Mouse (Mus musculus) liver, embryonic 13.5 days (tissue): ENCODE results near the gene Ovol1. TPM values are rescaled to one million over a fixed set of nuclear protein-coding genes. Genes with fewer than 3 reads are reported as not detected.
A peak's percentile ranks its signal among the peaks of the same experiment; 100 is the strongest.

Experiments
- ATAC-seq: fragments of 200-750 bp; cut with Nextera tagmentation; 2 replicates; pipeline ENCODE4 v1.8.0; 2017; ENCODE audit warnings: low read depth, mild to moderate bottlenecking, moderate number of reproducible peaks, moderate library complexity
- DNase-seq: peaks from one replicate; pipeline ENCODE4 v3.0.0; 2022
- H3K27ac ChIP-seq: fragments of 300-500 bp; sonication (generic); 2 replicates; pipeline ENCODE4 v1.5.1; 2015; ENCODE audit warnings: moderate library complexity, mild to moderate bottlenecking, inconsistent platforms
- H3K27me3 ChIP-seq: fragments of 300-500 bp; sonication (generic); 2 replicates; pipeline ENCODE4 v1.6.1; 2015; ENCODE audit warnings: mild to moderate bottlenecking, inconsistent platforms
- H3K36me3 ChIP-seq: fragments of 300-500 bp; sonication (generic); 2 replicates; pipeline ENCODE4 v1.6.1; 2015; ENCODE audit warnings: mild to moderate bottlenecking, inconsistent platforms
- H3K4me1 ChIP-seq: fragments of 300-500 bp; sonication (generic); replicated peaks from 2 replicates; pipeline ENCODE4 v1.6.1; 2015; ENCODE audit warnings: inconsistent platforms
- H3K4me2 ChIP-seq: fragments of 300-500 bp; sonication (generic); 2 replicates; pipeline ENCODE4 v1.6.1; 2015; ENCODE audit warnings: inconsistent platforms, mild to moderate bottlenecking, moderate library complexity
- H3K4me3 ChIP-seq: fragments of 300-500 bp; sonication (generic); replicated peaks from 2 replicates; pipeline ENCODE4 v1.5.1; 2015; ENCODE audit warnings: mild to moderate bottlenecking, inconsistent platforms
- H3K9ac ChIP-seq: fragments of 300-500 bp; sonication (generic); 2 replicates; pipeline ENCODE4 v1.6.1; 2015; ENCODE audit warnings: mild to moderate bottlenecking, inconsistent platforms
- H3K9me3 ChIP-seq: fragments of 300-500 bp; sonication (generic); replicated peaks from 2 replicates; pipeline ENCODE4 v1.6.1; 2016; ENCODE audit warnings: inconsistent platforms
- WGBS: fragments of 180-500 bp; shearing (Covaris S2); methylation state at CpG from one replicate; pipeline ENCODE4 v1.1.7; 2015; ENCODE audit not compliant: insufficient replicate concordance; 5-methylcytosine and 5-hydroxymethylcytosine counted together
- polyA plus RNA-seq: library from polyadenylated mRNA; unstranded; fragments of >200 nt; fragmentation: Nextera tagmentation; extraction: Ambion mirVana; gene quantifications from 2 replicates; pipeline ENCODE4 v1.2.1, GENCODE M21; 2015

The Ovol1 gene
- polyA plus RNA-seq, 1 experiment from 2014 or later, result 0.09 TPM

- Histone ChIP-seq H3K4me1 (no peaks in the 10 kb centered on the region), H3K36me3 (no peaks in the 10 kb centered on the region), H3K4me2 (no peak overlapping the region), H3K27ac (no peak overlapping the region), H3K9me3 (no peaks in the 10 kb centered on the region), H3K9ac (no peak overlapping the region), H3K27me3 (peaks cover 49% of the 10 kb centered on the region), H3K4me3 (no peak overlapping the region)
- 69% methylated on average over 8 of the region's 8 CpGs for WGBS
- DNase-seq (no peak), ATAC-seq (no peak)
Measured at GRCm38 (mm10) chr19:5553802-5554201, 6.6 kb downstream of the Ovol1 start.

GRCm38 (mm10) chr19:5547471-5548056 lies 12.9 kb downstream of the Ovol1 start:
- no peak overlapping the region for H3K27ac ChIP-seq
- ATAC-seq, result no peak
- H3K4me3 ChIP-seq, result no peak overlapping the region
- H3K4me2 ChIP-seq, result no peak overlapping the region
- DNase-seq, result no peak
- 62% methylated on average over 4 of the region's 4 CpGs for WGBS
- no peaks in the 10 kb centered on the region for H3K36me3 ChIP-seq
- no peaks in the 10 kb centered on the region for H3K4me1 ChIP-seq
- H3K9me3 ChIP-seq, result no peaks in the 10 kb centered on the region
- no peak overlapping the region for H3K9ac ChIP-seq
- H3K27me3 ChIP-seq, result 0 out of 2 replicates have a peak, but pooled peaks cover 5% of the 10 kb centered on the region

- Histone ChIP-seq H3K27ac (no peak overlapping the region), H3K27me3 (0 out of 2 replicates have a peak, but pooled peaks cover 3% of the 10 kb centered on the region), H3K9me3 (no peaks in the 10 kb centered on the region), H3K4me1 (no peaks in the 10 kb centered on the region), H3K4me2 (no peak overlapping the region), H3K9ac (no peak overlapping the region), H3K36me3 (no peaks in the 10 kb centered on the region), H3K4me3 (no peak overlapping the region)
- WGBS, result 61% methylated on average over 11 of the region's 11 CpGs
- DNase-seq, result no peak
- no peak for ATAC-seq
Measured at GRCm38 (mm10) chr19:5544031-5544430, 16.4 kb downstream of the Ovol1 start.

- no peak overlapping the region for H3K4me2 ChIP-seq
- no peak for DNase-seq
- no peak for ATAC-seq
- 0 out of 2 replicates have a peak, but pooled peaks cover 3% of the 10 kb centered on the region for H3K27me3 ChIP-seq
- no peak overlapping the region for H3K9ac ChIP-seq
- H3K4me3 ChIP-seq, result no peak overlapping the region
- H3K9me3 ChIP-seq, result no peaks in the 10 kb centered on the region
- 68% methylated on average over 9 of the region's 9 CpGs for WGBS
- H3K27ac ChIP-seq, result no peak overlapping the region
- no peaks in the 10 kb centered on the region for H3K36me3 ChIP-seq
- H3K4me1 ChIP-seq, result no peaks in the 10 kb centered on the region
Measured at GRCm38 (mm10) chr19:5543362-5543761, 17.1 kb downstream of the Ovol1 start.

GRCm38 (mm10) chr19:5538786-5539185 lies 21.7 kb downstream of the Ovol1 start:
- no peaks in the 10 kb centered on the region for H3K36me3 ChIP-seq
- 75% methylated on average over 8 of the region's 8 CpGs for WGBS
- H3K4me3 ChIP-seq, result no peak overlapping the region
- H3K27me3 ChIP-seq, result no peaks in the 10 kb centered on the region
- no peak overlapping the region for H3K27ac ChIP-seq
- H3K4me2 ChIP-seq, result no peak overlapping the region
- DNase-seq (no peak), ATAC-seq (no peak)
- H3K4me1 ChIP-seq, result no peaks in the 10 kb centered on the region
- no peaks in the 10 kb centered on the region for H3K9me3 ChIP-seq
- H3K9ac ChIP-seq, result no peak overlapping the region

GRCm38 (mm10) chr19:5532520-5532919 lies 27.9 kb downstream of the Ovol1 start:
- peaks cover 12% of the 10 kb centered on the region; the same call in 1 of the 2 replicates for H3K27me3 ChIP-seq
- no peaks in the 10 kb centered on the region for H3K9me3 ChIP-seq
- H3K4me3 ChIP-seq, result no peak overlapping the region
- DNase-seq (no peak), ATAC-seq (no peak)
- H3K27ac ChIP-seq, result no peak overlapping the region
- peaks cover 7% of the 10 kb centered on the region for H3K4me1 ChIP-seq
- H3K4me2 ChIP-seq, result no peak overlapping the region
- WGBS, result 52% methylated on average over 8 of the region's 8 CpGs
- H3K9ac ChIP-seq, result no peak overlapping the region
- no peaks in the 10 kb centered on the region for H3K36me3 ChIP-seq

- ATAC-seq, result no peak
- Histone ChIP-seq H3K9ac (no peak overlapping the region), H3K4me3 (no peak overlapping the region)
Measured at GRCm38 (mm10) chr19:5530138-5530524, 30.3 kb downstream of the Ovol1 start.

GRCm38 (mm10) chr19:5529325-5530137 lies 30.9 kb downstream of the Ovol1 start:
- ATAC-seq (peak; percentile 98), DNase-seq (peak; percentile 86)
- Histone ChIP-seq H3K9me3 (no peaks in the 10 kb centered on the region), H3K27ac (no peak overlapping the region), H3K4me1 (peaks cover 7% of the 10 kb centered on the region), H3K4me3 (peak overlapping the region; percentile 18), H3K27me3 (peaks cover 12% of the 10 kb centered on the region; the same call in 1 of the 2 replicates), H3K4me2 (peak overlapping the region; percentile 51), H3K9ac (peak overlapping the region; percentile 14; the same call in 1 of the 2 replicates), H3K36me3 (no peaks in the 10 kb centered on the region)
- 23% methylated on average over 20 of the region's 20 CpGs for WGBS

More at GRCm38 (mm10) chr19:5530138-5530524, 30.3 kb downstream of the Ovol1 start:
- Histone ChIP-seq H3K36me3 (no peaks in the 10 kb centered on the region), H3K9me3 (no peaks in the 10 kb centered on the region), H3K27ac (no peak overlapping the region), H3K27me3 (peaks cover 12% of the 10 kb centered on the region; the same call in 1 of the 2 replicates), H3K4me2 (no peak overlapping the region), H3K4me1 (peaks cover 7% of the 10 kb centered on the region)
- WGBS, result 68% methylated on average over 7 of the region's 7 CpGs
- DNase-seq, result no peak

- no peaks in the 10 kb centered on the region for H3K27me3 ChIP-seq
- ATAC-seq, result no peak
- H3K9ac ChIP-seq, result no peak overlapping the region
- H3K4me3 ChIP-seq, result no peak overlapping the region
- 67% methylated on average over 5 of the region's 5 CpGs for WGBS
- H3K4me1 ChIP-seq, result peaks cover 7% of the 10 kb centered on the region
- no peaks in the 10 kb centered on the region for H3K36me3 ChIP-seq
- DNase-seq, result no peak
- no peak overlapping the region for H3K4me2 ChIP-seq
- H3K27ac ChIP-seq, result no peak overlapping the region
- H3K9me3 ChIP-seq, result no peaks in the 10 kb centered on the region
Measured at GRCm38 (mm10) chr19:5525204-5525603, 35.2 kb downstream of the Ovol1 start.

GRCm38 (mm10) chr19:5518721-5519120 lies 41.7 kb downstream of the Ovol1 start:
- H3K4me1 ChIP-seq, result no peaks in the 10 kb centered on the region
- no peak overlapping the region for H3K4me3 ChIP-seq
- ATAC-seq (no peak), DNase-seq (no peak)
- WGBS, result 72% methylated on average over 3 of the region's 3 CpGs
- H3K9me3 ChIP-seq, result no peaks in the 10 kb centered on the region
- H3K9ac ChIP-seq, result no peak overlapping the region
- no peak overlapping the region for H3K27ac ChIP-seq
- H3K4me2 ChIP-seq, result no peak overlapping the region
- no peaks in the 10 kb centered on the region for H3K27me3 ChIP-seq
- H3K36me3 ChIP-seq, result no peaks in the 10 kb centered on the region

- no peak for ATAC-seq
Measured at GRCm38 (mm10) chr19:5516906-5517505, 43.4 kb downstream of the Ovol1 start.

More at GRCm38 (mm10) chr19:5516906-5517505, 43.4 kb downstream of the Ovol1 start:
- no peaks in the 10 kb centered on the region for H3K27me3 ChIP-seq
- H3K9ac ChIP-seq, result no peak overlapping the region
- H3K4me1 ChIP-seq, result peaks cover 11% of the 10 kb centered on the region
- WGBS, result 67% methylated on average over 8 of the region's 8 CpGs
- no peak overlapping the region for H3K27ac ChIP-seq
- H3K36me3 ChIP-seq, result no peaks in the 10 kb centered on the region
- H3K4me2 ChIP-seq, result no peak overlapping the region
- no peak overlapping the region for H3K4me3 ChIP-seq
- no peak for DNase-seq
- H3K9me3 ChIP-seq, result no peaks in the 10 kb centered on the region
